Mouse (Mus musculus): ENCODE measurements at regions not wholly inside any gene's neighbourhood (a gene's known extent, or its start where the extent isn't known, plus 50 kb on each side); places are given as distances from the start of the nearest gene placed in this dataset.
"Not testable (repeated sequence)": the region's sequence is repeated elsewhere in the genome, so short reads cannot be mapped to it uniquely, and the experiment has no call there.

DNA sequence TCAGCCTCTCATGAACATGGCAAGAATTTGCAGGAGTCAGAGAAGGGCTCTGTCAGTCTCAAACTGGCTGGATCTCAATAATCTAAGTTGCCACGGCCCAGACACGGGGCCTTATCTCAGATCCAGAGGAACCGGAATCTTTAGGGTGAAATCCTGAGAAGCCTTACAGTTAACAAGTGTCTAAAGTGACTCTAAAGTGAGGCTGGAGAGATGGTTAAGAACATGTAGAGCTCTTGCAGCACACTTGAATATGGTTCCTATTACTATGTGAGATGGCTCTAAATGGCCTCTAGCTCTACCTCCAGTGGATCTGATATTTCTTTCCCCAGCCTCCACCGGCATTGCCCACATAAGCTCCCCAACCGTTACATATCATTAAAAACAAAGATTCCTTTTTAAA is 157.8 kb upstream of the Mpdz start:
- DNase-seq (ENCODE audit: low spot score in 2 of 2), result no peak

GRCm38 (mm10) chr4:81597390-81597789 is 154.8 kb upstream of the Mpdz start:
- no peak for DNase-seq (ENCODE audit: low spot score in 2 of 2)

DNA sequence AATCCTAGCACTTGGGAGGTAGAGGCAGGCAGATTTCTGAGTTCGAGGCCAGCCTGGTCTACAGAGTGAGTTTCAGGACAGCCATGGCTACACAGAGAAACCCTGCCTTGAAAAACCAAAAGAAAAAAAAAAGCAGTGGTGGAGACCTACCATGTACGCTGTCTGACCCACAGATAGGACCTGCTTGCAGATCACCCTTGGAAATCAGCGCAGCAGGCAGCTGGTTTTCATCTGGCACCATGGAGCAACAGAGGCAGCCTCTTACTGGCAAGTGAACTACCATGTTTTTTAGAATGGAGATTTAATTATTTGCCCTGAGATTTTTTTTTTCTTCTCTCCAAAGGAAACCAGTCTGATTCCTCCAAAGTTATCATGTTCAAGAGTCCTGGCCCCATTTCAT is 150.8 kb upstream of the Mpdz start:
- DNase-seq (ENCODE audit: low spot score in 2 of 2), result not testable (repeated sequence)

DNA sequence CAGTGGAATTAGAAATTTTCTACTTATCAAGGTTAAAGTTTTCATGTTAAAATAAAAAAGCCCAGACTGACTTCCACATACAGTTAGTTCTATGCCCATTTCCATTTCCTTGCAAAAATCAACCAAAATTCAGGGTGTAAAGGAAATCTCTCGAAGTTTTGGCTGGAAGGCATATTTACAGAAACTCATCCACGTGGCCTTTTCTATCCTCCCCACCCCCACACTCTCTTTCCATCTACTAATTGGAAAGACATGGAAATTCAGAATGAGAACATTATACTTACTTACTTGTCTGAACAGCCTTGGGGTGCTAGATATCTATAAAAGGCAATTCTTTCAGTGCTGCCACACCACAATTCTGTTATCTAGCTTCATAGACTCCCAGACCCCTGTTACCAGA is 139.9 kb upstream of the Mpdz start:
- no peak for DNase-seq (ENCODE audit: low spot score in 2 of 2)

- DNase-seq (ENCODE audit: low spot score in 2 of 2), result no peak
These were observed 137.9 kb upstream of the Mpdz start for GRCm38 (mm10) chr4:81580553-81580952.

GRCm38 (mm10) chr4:81579389-81580110 is 136.9 kb upstream of the Mpdz start:
- no peak for DNase-seq (ENCODE audit: low spot score in 2 of 2)

- peak; percentile 45 to 57 for DNase-seq (ENCODE audit: low spot score in 2 of 2)
These were observed 136.4 kb upstream of the Mpdz start for GRCm38 (mm10) chr4:81578981-81579380.

GRCm38 (mm10) chr4:81573771-81574170 is 131.2 kb upstream of the Mpdz start:
- peak; percentile 54 to 58 for DNase-seq (ENCODE audit: low spot score in 2 of 2)

- no peak for DNase-seq (ENCODE audit: low spot score in 2 of 2)
These were observed 128.1 kb upstream of the Mpdz start for GRCm38 (mm10) chr4:81570736-81571135.

- no peak for DNase-seq (ENCODE audit: low spot score in 2 of 2)
These were observed 126.9 kb upstream of the Mpdz start for GRCm38 (mm10) chr4:81569531-81569930.

DNA sequence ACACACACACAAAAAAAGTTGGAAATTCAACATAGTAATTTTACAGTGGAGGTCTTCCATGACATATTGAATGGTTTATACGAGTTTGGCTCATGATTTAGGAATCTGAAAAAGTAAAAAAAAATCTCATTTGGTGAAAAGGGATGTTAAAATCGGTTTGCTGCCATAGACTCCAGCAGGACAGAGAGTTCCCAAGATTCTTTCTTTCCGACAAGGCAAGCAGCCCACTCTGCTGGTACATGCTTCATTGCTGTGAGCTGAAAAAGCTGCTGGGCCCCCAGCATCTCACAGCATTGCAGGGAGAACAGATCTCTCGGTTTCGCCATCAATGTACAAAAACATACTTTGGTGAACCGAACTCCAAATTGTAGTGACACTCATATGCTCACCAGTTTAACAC is 125.8 kb upstream of the Mpdz start:
- peak in 1 of 2 experiments; percentile 40 for DNase-seq (ENCODE audit: low spot score in 2 of 2)

DNA sequence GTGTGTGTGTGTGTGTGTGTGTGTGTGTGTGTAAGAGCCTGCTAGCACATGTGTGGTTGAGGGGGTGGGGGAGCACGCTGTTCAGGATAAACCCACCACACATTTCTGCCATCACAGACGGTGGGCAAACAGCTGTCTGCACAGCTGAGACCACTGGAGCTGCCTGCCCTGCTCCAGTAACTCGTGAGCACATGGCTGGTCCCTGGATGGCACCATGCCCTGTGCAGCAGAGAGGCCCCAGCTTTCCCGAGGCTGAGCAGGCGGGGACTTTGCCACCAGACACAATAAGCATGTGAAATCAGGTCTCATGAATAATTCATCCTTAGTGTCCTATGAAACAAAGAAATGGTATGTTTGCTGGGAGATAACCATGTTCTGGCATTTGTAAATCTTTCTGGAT is 125.3 kb upstream of the Mpdz start:
- DNase-seq (ENCODE audit: low spot score in 2 of 2), result peak; percentile 80 to 81

DNA sequence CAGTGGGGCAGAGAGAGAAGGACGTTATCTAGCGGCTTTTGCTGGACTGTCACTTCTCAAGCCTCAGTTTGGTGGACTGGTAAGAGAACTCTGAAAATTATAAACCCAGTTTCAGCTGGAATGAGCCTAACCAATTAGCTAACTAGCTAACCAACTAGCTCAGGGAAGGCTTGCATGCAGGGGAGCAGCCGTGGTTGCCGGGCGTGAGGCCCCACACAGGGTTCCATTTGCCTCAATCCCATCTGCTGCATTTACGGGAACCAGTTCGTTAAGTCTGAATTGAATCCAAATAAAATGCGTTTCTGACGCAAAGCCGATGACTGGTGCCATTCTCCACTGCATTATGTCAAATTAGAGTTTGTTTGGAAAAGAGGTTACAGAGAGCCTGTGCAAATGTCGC is 123.9 kb upstream of the Mpdz start:
- DNase-seq (ENCODE audit: low spot score in 2 of 2), result no peak

DNA sequence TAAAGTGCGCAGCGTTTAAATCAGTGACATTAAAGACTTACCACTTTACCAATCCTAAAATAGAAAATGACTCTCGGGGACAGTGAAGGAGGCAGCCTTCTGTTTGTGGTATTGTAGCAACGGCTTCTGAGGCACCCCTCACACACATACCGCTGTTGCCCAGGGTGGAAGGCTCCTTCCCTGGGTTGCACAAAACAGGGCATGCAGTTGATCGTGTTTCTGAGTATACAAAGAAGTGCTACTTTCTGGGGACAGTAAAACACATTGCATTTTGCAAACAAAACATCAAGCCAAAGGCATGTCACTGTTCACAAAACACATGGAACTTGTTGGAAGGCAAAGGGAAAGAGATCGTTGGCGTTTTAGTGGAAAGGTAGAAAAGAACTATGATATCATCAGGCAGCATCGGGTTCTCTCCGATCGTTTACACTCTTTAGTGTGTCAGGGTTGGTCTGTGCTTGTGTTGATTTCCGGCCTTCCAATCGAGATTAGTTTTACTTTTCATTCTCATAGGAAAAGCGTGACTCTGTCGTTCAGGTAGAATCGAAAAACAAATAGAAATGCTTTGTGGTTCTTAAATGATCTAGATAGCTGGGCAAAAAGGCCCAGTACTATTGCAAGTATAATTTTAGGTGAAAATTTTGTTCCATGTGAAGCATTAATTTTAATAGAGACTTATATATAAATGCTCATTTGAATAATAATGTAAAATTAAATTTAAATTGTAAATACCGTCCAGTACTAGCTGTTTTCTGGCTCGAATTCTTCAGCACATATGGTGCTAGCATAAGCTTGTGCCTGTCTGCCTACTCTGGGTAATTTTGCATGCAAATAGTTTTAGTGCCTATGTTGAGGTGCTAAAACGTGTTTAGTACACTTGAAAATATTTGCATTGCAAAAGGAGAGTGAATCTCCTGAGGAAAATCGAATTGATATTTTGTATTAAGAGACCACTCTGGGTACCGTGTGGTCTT is 123.1 kb upstream of the Mpdz start:
- peak in 1 of 2 experiments; percentile 56 for DNase-seq (ENCODE audit: low spot score in 2 of 2)

DNA sequence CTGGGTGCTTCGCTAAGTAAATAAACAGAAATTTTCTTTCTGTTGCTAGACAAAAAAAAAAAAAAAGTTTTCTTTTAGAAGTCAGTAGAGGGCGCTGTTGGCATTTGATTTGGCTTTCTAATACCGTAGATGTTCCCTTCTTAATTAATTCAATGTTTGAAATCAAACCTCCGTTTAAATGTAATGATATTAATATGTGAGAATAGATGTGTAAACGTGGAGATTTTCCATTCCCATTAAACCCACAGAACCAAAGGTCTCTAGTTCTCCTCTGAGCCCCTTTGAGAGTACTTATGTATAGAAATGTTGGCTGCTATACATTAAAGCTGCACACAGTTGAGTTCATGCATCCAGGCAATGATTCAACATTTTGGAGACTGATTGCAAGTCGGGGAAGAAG is 121.8 kb upstream of the Mpdz start:
- no peak for DNase-seq (ENCODE audit: low spot score in 2 of 2)

DNA sequence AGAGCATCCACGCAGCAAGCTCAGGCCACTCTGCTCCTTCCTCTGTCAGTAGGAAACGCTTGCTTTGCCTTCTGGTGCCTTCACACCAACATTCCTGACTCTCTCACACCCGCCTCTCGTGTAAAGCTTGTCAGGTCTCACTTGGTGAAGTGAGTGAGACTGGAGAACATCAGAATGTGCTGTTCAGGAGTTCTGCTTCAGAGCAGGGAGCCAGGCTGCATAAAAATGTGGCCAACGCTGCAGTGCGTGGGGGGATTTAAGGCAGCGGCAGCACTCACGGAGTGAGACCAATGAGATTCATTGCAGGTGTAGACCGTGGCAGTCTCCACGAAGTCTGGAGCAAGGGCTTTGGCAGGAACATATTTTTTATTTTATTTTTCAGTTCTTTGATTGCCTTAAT is 121.0 kb upstream of the Mpdz start:
- peak; percentile 50 to 72 for DNase-seq (ENCODE audit: low spot score in 2 of 2)

DNA sequence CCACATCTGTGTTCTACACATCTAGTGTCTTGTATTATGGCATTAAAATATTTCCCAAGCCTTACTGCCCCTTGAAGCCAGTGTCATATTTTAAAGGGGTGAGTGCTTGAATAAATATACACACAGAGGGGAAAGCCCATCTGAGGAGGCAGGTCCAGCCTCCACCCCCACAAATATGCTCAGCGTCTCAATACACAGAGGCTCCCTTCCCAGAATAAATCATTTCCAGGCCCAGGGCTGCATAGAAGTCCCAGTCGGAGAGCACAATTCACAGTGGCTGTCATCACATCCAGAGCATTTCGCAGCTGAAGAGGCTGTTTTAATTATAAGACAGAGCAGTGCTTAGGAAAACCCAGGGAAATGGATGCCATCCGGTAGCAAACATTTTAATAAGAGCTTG is 118.8 kb upstream of the Mpdz start:
- DNase-seq (ENCODE audit: low spot score in 2 of 2), result no peak

DNA sequence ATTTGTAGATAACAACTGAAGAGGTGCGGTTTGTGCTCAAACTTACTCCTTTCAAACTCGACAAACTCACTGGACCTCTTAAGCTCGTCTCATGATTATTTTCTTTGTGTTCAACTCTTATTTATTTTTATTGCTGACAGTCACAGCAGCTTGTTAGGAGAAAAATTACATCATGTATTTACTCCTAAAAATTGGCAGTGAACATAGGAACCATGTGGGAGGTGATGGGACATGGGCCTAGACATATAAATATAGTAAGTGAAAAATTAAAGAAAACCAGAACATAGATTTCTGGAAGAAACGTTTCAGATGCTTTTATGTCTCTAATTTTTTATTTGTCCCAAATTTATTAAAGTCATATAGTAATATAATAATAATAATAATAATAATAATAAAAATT is 108.2 kb upstream of the Mpdz start:
- DNase-seq (ENCODE audit: low spot score in 2 of 2), result no peak

DNA sequence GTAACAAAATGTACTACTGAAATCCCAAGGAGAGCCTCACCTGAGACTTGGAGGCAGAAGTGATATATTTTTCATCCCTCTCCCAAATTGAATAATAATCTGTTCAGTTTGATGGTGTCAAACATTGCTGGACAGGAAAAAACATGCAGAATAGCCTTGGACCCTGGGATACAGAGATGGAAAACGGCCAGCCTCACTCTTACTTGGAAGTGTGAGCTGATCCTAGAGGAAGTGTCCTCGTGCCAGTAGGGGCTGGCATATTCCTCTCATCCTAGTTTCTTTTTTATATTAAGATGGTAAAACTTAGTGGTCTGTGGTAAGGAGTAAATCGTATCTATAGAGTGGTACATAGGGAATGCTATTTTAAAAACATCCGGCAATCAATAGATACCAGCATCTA is 107.6 kb upstream of the Mpdz start:
- DNase-seq (ENCODE audit: low spot score in 2 of 2), result no peak

GRCm38 (mm10) chr4:81540496-81540895 is 97.9 kb upstream of the Mpdz start:
- no peak for DNase-seq (ENCODE audit: low spot score in 2 of 2)

- DNase-seq (ENCODE audit: low spot score in 2 of 2), result no peak
These were observed 96.9 kb upstream of the Mpdz start for GRCm38 (mm10) chr4:81539551-81539950.

DNA sequence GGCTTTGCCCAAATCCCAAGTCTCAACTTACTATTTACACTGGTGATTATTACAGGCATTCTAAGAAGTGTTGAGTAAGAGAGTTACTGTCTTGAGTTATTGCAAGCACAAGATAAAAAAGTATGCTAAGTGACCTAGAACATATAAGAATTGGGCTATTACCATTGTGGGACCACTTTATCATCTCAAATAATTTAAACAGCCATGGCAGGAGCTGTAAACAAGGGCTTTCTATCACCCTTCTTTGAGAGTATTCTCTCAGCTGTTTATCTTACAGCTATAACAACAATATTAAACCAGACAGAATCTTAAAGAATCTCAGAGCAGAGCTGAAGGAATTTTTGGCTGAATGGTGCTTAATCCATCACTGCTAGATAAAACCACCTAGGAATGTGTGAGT is 94.2 kb upstream of the Mpdz start:
- DNase-seq (ENCODE audit: low spot score in 2 of 2), result no peak

DNA sequence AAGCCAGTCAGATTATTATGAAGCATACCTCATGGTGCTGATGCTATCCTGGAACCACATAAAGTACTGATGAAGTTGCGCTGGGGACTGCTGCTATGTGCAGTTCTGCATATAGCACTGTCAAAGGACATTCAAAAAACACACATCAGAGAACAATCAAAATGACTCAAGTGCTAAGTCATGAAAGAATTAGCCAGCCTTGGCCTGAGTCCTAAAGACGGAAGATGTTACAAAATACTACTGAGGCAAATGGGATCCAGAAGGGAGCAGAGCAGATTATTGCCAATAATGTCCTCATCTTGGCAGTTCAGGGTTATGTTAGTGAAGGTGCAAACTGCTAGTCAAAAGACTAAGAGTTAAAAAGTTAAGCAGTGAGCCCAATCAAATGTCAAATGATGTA is 87.9 kb upstream of the Mpdz start:
- DNase-seq (ENCODE audit: low spot score in 2 of 2), result no peak

Measured in right cerebral cortex, postnatal 10 days (tissue).